Mouse (Mus musculus) cerebellum, adult 2 months (tissue): ENCODE measurements at regions not wholly inside any gene's neighbourhood (a gene's known extent, or its start where the extent isn't known, plus 50 kb on each side); places are given as distances from the start of the nearest gene placed in this dataset.
"Not testable (repeated sequence)": the region's sequence is repeated elsewhere in the genome, so short reads cannot be mapped to it uniquely, and the experiment has no call there.

Experiments
- DNase-seq, 2 experiments: peaks; one replicate each; pipeline ENCODE4 v3.0.0; 2021
- H3K27ac ChIP-seq: fragments of 200-500 bp; 2 replicates; pipeline ENCODE4 v1.5.1; 2012; ENCODE audit warnings: low read length, control low read depth, inconsistent platforms; ENCODE audit not compliant: insufficient read depth
- H3K27me3 ChIP-seq: fragments of 200-500 bp; 2 replicates; pipeline ENCODE4 v1.6.1; 2012; ENCODE audit warnings: inconsistent platforms, mild to moderate bottlenecking, low read length, moderate library complexity; ENCODE audit not compliant: control insufficient read depth, insufficient read depth
- H3K4me1 ChIP-seq: fragments of 200-500 bp; 2 replicates; pipeline ENCODE4 v1.6.1; 2011; ENCODE audit warnings: low read length; ENCODE audit not compliant: control insufficient read depth, insufficient read depth
- H3K4me3 ChIP-seq: fragments of 200-500 bp; replicated peaks from 2 replicates; pipeline ENCODE3; 2011; ENCODE audit warnings: mild to moderate bottlenecking, low read depth, low read length, control low read depth; ENCODE audit not compliant: insufficient read depth
- CTCF ChIP-seq: fragments of 200-500 bp; IDR thresholded peaks from 2 replicates; pipeline ENCODE4 v1.5.1; 2011; ENCODE audit warnings: low read depth, mild to moderate bottlenecking, control low read depth, low read length, moderate library complexity, borderline replicate concordance; ENCODE audit not compliant: insufficient read depth
- POLR2A ChIP-seq: fragments of 200-500 bp; IDR thresholded peaks from 2 replicates; pipeline ENCODE4 v1.6.1; 2011; ENCODE audit warnings: low read length, control low read depth, borderline replicate concordance; ENCODE audit not compliant: insufficient read depth
- WGBS: fragments of 180-500 bp; shearing (Covaris S2); methylation state at CpG from one replicate; pipeline ENCODE4 v1.1.7; 2018; 5-methylcytosine and 5-hydroxymethylcytosine counted together

DNA sequence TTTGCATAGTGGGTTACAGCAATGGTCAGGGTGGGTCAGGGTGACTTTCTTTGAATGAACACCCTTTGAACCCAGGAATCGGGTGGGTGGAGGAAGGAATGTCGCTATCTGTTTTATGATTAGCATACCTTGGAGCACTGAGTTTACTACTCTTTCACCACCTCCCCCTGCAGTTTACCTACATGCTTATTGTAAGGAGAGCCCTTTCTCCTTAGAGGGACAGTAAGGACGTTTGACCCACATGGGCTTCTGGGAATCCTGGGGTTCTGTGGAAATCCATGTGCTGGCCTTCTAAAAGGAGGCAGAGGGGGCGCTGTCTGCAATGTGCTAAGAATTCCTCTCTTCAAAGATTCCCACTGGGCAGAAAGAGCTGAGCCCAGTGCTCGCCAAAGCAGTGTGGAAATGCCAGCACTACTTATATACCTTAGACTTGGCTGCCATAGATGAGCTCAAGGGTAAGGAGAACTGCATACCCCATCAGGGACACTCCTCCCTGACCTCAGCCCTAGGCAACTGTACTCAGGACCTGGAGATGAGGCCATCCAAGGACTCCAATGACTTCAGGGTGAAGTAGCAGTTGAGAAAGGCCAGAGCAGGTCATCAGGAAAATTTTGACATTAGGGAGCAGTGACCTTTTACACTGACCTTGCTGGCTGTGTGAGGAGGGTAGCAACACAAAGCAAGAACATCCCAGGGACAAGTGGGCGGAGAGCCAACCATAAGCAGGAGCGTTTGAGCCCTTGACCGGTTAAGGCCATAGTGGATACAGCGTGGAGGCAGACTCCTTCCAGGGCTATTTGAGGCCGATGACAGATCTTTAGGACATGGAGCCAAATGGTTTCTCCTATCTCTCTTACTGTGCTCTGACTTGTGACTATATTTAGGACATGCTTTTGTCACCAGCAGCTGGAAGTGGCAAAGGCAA, 133.2 kb downstream of the Tcp10c start:
- Histone ChIP-seq H3K27me3 (no peaks in the 10 kb centered on the region), H3K4me1 (peaks cover 1% of the 10 kb centered on the region; the same call in 1 of the 2 replicates), H3K27ac (no peak overlapping the region), H3K4me3 (no peak overlapping the region)
- 84% methylated on average over 10 of the region's 10 CpGs for WGBS
- TF ChIP-seq POLR2A (no peak), CTCF (no peak)
- DNase-seq: no peak

DNA sequence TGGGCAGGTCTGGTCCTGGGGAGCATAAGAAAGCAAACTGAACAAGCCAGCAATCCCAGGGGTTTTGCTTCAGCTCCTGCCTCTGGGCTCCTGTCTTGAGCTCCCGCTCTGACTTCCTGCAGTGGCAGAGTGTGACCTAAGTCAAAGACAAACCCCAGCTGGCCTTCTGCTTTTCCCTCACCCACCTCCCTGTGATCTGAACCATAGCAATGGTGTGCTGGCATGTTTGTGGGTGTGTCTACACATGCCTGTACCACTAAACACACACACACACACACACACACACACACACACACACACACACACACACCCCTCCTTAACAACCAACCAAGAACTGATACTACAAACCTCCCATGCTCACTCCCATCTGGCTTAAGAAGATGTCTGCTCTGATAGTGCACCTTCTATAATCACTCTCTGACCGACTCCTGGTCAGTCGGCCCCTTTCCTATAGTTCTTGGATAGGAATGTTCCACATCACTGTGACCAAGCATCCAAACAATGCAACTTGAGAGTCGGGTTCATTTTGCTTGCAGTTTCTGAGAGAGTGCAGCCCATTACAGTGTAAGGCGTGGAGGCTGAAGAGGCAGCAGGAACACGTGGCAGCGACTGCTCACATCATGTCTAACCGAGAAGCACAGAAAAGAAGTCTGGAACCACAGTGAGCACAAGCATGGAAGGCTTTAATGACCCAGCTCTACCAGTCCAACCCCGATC, 134.4 kb downstream of the Tcp10c start:
- Histone ChIP-seq H3K27me3 (no peaks in the 10 kb centered on the region), H3K4me3 (no peak overlapping the region), H3K4me1 (peaks cover 3% of the 10 kb centered on the region; the same call in 1 of the 2 replicates), H3K27ac (no peak overlapping the region)
- TF ChIP-seq POLR2A (no peak), CTCF (no peak)
- 88% methylated on average over 9 of the region's 9 CpGs for WGBS
- no peak for DNase-seq

DNA sequence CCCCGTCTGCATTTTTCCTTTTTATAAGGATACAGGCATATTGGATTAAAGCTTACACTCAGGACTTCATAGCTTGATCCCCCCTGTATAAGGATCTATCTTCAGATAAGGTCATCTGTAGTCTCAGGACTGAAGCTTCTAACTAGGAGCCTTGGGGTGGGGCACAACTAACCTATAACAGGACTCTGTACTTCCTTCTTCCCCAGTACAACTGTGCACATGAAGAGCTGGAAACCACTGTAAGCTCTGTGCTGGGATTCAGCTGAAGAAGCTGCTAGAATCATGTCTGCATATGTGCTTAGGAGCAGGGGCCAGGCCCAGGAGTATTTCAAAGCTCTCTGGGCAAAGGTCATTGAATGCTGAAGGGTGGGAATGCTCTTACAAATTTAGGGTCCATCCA, 137.9 kb downstream of the Tcp10c start:
- not testable (repeated sequence) for DNase-seq, H3K27me3 ChIP-seq, H3K4me3 ChIP-seq, H3K27ac ChIP-seq, H3K4me1 ChIP-seq
- WGBS: 96% methylated on average over 1 of the region's 1 CpGs

GRCm38 (mm10) chr17:13492649-13493277, 138.4 kb downstream of the Tcp10c start:
- peak; percentile 38 to 49 for DNase-seq
- 11% methylated on average over 4 of the region's 7 CpGs for WGBS
- H3K4me3 ChIP-seq, H3K27me3 ChIP-seq, H3K27ac ChIP-seq, H3K4me1 ChIP-seq: not testable (repeated sequence)

DNA sequence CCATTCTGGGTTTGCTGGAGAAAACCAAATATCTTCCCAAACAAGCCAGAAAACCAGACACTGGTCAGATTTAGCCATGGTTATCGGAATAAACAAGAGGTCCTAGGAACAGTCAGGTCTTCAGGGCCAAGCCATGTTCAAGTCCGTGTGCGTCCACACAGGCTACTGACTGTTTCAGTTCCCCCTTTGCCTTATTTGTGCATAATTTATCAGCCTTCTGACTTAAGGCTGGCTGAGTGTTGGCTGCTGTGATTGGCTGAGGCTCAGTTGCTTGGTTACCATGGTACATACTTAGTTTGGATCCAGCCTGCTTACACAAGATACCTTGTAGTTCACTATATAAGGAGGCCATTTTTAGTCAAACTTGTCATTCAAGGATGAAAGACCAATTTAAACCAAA, 139.5 kb downstream of the Tcp10c start:
- H3K4me3 ChIP-seq, H3K27ac ChIP-seq, H3K4me1 ChIP-seq, H3K27me3 ChIP-seq, DNase-seq: not testable (repeated sequence)
- 96% methylated on average over 3 of the region's 3 CpGs for WGBS

GRCm38 (mm10) chr17:13494475-13494874, 140.1 kb downstream of the Tcp10c start:
- not testable (repeated sequence) for DNase-seq, H3K4me1 ChIP-seq, H3K4me3 ChIP-seq, H3K27ac ChIP-seq, H3K27me3 ChIP-seq
- no CpG with 5 or more reads among the region's 1 CpGs for WGBS

DNA sequence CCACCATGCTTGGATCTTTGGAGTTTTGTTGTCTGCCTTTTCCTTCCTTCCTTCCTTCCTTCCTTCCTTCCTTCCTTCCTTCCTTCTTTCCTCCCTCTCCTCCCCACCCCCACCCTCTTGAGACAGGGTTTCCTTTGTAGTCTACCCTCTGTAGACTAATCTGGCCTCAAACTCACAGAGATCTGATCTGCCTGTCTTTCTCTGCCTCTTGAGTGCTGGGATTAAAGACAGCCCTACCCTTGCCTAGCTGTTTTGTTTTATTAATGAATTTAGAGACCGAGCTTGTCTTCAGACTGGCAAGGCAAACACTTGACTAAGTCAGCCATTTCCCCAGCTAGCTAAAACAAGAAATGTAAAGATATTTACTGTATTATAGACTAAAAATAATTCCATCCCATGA, 150.0 kb downstream of the Tcp10c start:
- H3K4me1 ChIP-seq, H3K4me3 ChIP-seq, H3K27ac ChIP-seq, DNase-seq, H3K27me3 ChIP-seq: not testable (repeated sequence)
- 94% methylated on average over 1 of the region's 1 CpGs for WGBS

- 62% methylated on average over 8 of the region's 9 CpGs for WGBS
- H3K27me3 ChIP-seq, DNase-seq, H3K4me3 ChIP-seq, H3K27ac ChIP-seq, H3K4me1 ChIP-seq: not testable (repeated sequence)
These were observed 150.5 kb downstream of the Tcp10c start for GRCm38 (mm10) chr17:13504827-13505268.

DNA sequence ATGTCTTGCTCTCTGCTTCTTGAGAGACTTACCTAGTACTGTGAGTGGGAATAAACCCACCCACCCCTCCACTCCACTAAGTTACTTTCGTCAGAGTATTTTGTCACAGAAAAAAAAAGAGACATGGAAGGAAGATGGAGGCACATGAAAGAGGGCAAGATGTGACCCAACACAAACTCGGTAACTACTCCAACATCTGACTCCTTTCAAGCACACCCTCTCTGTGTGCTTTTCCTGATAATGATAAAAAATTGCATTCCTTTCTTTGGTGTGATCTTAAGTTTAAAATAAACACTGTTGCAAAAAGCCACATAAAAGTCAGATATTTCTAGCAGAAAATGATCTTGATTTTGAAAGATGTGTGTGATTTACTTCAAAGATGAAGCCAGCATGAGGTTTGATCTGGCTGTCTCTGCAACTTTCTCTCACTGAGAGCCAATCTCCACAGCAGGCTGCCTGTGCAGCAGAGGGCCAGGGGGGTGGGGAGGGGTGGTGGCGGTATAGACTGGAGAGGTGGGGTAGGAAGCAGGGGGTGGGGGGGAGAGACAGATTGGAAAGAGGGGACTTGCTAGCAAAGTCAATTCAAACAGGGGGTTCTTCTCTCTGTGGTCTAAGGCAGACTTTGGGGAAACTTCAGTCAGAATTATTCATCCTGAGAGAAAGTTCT, 153.2 kb downstream of the Tcp10c start:
- DNase-seq, H3K27me3 ChIP-seq, H3K27ac ChIP-seq, H3K4me1 ChIP-seq, H3K4me3 ChIP-seq: not testable (repeated sequence)
- 39% methylated on average over 2 of the region's 3 CpGs for WGBS

DNA sequence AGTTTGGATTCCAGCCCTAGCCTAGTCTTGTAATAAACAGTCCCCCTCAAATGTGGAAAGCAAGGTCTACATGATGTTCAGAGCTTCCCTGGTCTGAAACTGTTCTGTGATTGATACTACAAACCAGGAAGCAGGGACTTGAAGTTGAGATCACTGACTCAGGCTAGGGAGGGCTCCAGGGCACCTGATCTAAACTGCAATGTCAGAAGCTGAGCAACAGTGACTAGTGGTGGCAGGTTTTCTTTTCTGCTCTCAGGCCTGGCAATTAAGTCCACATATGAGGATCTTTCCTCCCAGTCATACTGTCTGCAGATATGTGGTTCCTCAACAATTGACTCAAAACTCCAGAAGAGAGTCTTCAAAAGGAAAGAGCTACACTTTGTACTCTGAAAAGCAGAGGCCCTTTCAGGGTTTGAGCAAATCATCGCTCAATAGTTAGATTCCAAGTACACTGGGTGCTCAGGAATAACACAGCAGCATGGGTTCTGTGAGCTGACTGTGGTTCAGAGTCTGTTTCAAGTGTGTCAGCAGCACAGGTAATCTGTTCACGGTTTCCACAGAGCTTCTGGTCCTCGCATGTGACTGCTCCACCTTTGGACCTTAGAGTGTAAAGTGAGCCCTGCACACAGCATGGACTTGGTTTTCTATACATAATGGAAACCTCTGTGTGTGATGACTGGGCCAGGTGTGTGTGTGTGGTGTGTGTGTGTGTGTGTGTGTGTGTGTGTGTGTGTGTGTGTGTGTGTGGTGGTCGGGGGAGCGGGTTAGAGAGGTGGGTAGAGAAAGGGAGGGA, 165.2 kb downstream of the Tcp10c start:
- not testable (repeated sequence) for H3K27me3 ChIP-seq, H3K4me3 ChIP-seq, H3K4me1 ChIP-seq, DNase-seq, H3K27ac ChIP-seq
- WGBS: 90% methylated on average over 5 of the region's 5 CpGs

DNA sequence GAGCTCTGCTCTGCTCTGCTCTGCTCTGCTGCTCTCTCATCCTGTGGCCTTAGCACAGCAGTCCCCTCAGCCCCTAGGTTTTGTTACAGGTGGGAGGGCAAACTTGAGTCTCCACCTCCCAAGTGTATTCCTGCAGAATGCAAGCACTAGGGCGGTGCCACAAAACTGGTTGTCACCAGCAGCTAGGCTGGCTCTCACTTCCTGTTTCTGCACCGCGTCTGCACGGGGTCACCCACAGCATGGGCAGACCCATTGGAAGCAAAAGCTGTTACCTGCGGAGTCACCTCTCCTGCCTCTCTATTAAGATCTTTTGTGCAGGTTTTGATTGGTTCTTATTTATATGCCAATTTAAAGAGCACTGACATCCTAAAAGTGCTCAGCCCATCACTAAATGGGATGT, 178.2 kb downstream of the Tcp10c start:
- WGBS: 89% methylated on average over 5 of the region's 5 CpGs

More for the DNA sequence above, 178.2 kb downstream of the Tcp10c start:
- not testable (repeated sequence) for H3K27ac ChIP-seq, H3K4me3 ChIP-seq, H3K27me3 ChIP-seq, DNase-seq, H3K4me1 ChIP-seq
